In the genomic region with DNA sequence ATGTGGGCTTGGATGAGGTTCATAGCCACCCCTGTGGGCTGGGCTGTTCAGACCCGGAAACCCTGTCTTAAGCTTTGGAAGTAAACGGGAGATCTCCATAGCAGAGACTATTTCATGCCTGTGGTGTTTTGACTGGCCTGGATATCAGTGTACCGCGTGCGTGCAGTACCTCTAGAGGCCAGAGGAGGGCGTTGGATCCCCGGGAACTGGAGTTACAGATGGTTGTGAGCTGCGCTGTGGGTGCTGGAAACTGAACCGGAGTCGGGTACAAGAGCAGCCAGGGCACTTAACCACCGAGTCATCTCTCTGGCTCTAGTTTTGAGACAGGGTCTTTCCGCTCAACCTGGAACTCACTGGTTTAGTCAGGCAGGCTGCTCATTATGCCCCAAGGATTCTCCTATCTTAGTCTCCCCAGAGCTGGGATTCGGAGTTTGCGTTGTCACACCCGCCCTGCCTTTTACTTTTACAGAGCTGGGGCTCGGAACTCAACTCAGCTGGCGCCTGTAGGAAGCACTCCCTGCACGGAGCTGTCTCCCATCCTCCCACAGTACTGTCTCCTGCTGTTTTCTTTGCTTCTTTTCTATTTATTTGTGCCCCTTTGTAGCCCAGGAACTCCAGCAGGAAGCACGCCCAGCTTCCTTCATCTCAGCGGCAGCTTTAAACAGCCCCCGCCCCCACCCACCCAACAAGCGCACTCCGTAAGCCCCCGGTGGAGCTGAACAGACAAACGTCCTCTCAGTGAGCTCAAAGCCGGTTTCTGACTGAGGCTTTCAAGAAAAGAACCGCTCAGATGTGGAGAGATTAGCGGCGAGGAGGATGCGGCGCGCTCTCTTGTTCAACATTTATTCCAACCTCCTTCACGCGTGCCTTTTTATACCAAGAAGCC, we compare ENCODE assay signal across 7 mouse cellular contexts. TPM values are rescaled to one million over a fixed set of nuclear protein-coding genes. Genes with fewer than 3 reads are reported as not detected.
DNase-seq lines count a peak whose midpoint lies in the region; ATAC-seq lines count a peak whose summit lies in the region.

No protein-coding gene starts in this region.

- H3K4me3 ChIP-seq in forebrain, embryonic 15.5 days, result peak overlapping the region; percentile 26
- peak overlapping the region; percentile 17 for H3K4me3 ChIP-seq in limb, embryonic 15.5 days

- peaks cover 22% of the 10 kb centered on the region for H3K4me1 ChIP-seq in forebrain, embryonic 15.5 days
- H3K4me1 ChIP-seq in limb, embryonic 15.5 days, result peaks cover 14% of the 10 kb centered on the region

- no peaks in the 10 kb centered on the region for H3K9me3 ChIP-seq in forebrain, embryonic 15.5 days
- no peaks in the 10 kb centered on the region; the same call in 1 of the 2 replicates for H3K9me3 ChIP-seq in limb, embryonic 15.5 days

- H3K9ac ChIP-seq in forebrain, embryonic 15.5 days (replicated peaks), result peak overlapping the region; percentile 41
- H3K9ac ChIP-seq in limb, embryonic 15.5 days, result no peak overlapping the region

- WGBS in forebrain, embryonic 15.5 days, result 13% methylated on average over 34 of the region's 34 CpGs
- 16% methylated on average over 34 of the region's 34 CpGs for WGBS in limb, embryonic 15.5 days

- H3K4me2 ChIP-seq in forebrain, embryonic 15.5 days (replicated peaks), result peak overlapping the region; percentile 46
- peak overlapping the region; percentile 38 for H3K4me2 ChIP-seq in limb, embryonic 15.5 days

- H3K36me3 ChIP-seq in forebrain, embryonic 15.5 days, result no peaks in the 10 kb centered on the region
- no peaks in the 10 kb centered on the region for H3K36me3 ChIP-seq in limb, embryonic 15.5 days

- peak overlapping the region; percentile 87 for H3K27ac ChIP-seq in forebrain, embryonic 15.5 days (replicated peaks)
- no peak overlapping the region for H3K27ac ChIP-seq in limb, embryonic 15.5 days

- peak; percentile 64 for DNase-seq in retina, postnatal 1 day
- DNase-seq in retina, embryonic 14.5 days (ENCODE audit: low spot score), result no peak
- DNase-seq in testis, postnatal 14 days (ENCODE audit: low spot score), result peak; percentile 58
- DNase-seq in cerebellum, adult 11 months, result no peak
- no peak for DNase-seq in urinary bladder, adult 2 months (ENCODE audit: low spot score)

- peak; percentile 62 for ATAC-seq in forebrain, embryonic 15.5 days (replicated peaks)
- ATAC-seq in limb, embryonic 15.5 days (ENCODE audit: insufficient number of reproducible peaks, low FRiP score, low TSS enrichment, low read depth), result no peak

- no peaks in the 10 kb centered on the region; the same call in 1 of the 2 replicates for H3K27me3 ChIP-seq in forebrain, embryonic 15.5 days
- H3K27me3 ChIP-seq in limb, embryonic 15.5 days, result peaks cover 48% of the 10 kb centered on the region

RNA-seq across cellular contexts. Expression of a gene that starts 42.3 kb away (rescaled TPM):
- polyA plus RNA-seq in forebrain, embryonic 15.5 days (2015; fragmentation: Nextera tagmentation; extraction: Ambion mirVana), result 0.28 and 0.33 TPM in 2 replicates
- polyA plus RNA-seq in limb, embryonic 15.5 days (2015; fragmentation: Nextera tagmentation; extraction: Ambion mirVana), result 0.09 TPM in 2 replicates
- 20.1 and 22.3 TPM in 2 replicates for polyA plus RNA-seq in urinary bladder, adult 2 months (2012; rRNA removed)

Comparison
In these comparisons a context has a peak if more than half of its experiments do, and no peak if none do; other contexts are left out.
1. DNase-seq: peak in retina, postnatal 1 day (single experiment) and testis, postnatal 14 days (single experiment); none in retina, embryonic 14.5 days (single experiment), cerebellum, adult 11 months (single experiment) and urinary bladder, adult 2 months (single experiment).
2. RNA of a gene that starts 42.3 kb away (polyA plus RNA-seq): 20.1 to 22.3 TPM in urinary bladder, adult 2 months; 0.28 to 0.33 TPM in forebrain, embryonic 15.5 days and 0.09 TPM in limb, embryonic 15.5 days; every median in the first group is over 10 times any median in the second.